Mouse (Mus musculus) embryonic stem cell, embryonic (primary cell): ENCODE measurements around the gene Tbc1d22a.

Experiments
- CTCF ChIA-PET, 4 experiments: fragments of 300-600 bp in 2 of 4; fragments of 350-600 bp in 2 of 4; sonication (Branson Sonifier 250); formaldehyde crosslinking; loops; one replicate each; lab custom pipeline; 2022; ENCODE audit warnings: inconsistent platforms in 2 of 4; lab: Charles Lee
- POLR2A ChIA-PET, 4 experiments: fragments of 300-600 bp in 2 of 4; fragments of 350-600 bp in 2 of 4; sonication (Branson Sonifier 250); formaldehyde crosslinking; loops; one replicate each; lab custom pipeline; 2022; ENCODE audit warnings: antibody characterized with exemption in 4 of 4, inconsistent platforms in 1 of 4; lab: Charles Lee

Tbc1d22a gene

DNA sequence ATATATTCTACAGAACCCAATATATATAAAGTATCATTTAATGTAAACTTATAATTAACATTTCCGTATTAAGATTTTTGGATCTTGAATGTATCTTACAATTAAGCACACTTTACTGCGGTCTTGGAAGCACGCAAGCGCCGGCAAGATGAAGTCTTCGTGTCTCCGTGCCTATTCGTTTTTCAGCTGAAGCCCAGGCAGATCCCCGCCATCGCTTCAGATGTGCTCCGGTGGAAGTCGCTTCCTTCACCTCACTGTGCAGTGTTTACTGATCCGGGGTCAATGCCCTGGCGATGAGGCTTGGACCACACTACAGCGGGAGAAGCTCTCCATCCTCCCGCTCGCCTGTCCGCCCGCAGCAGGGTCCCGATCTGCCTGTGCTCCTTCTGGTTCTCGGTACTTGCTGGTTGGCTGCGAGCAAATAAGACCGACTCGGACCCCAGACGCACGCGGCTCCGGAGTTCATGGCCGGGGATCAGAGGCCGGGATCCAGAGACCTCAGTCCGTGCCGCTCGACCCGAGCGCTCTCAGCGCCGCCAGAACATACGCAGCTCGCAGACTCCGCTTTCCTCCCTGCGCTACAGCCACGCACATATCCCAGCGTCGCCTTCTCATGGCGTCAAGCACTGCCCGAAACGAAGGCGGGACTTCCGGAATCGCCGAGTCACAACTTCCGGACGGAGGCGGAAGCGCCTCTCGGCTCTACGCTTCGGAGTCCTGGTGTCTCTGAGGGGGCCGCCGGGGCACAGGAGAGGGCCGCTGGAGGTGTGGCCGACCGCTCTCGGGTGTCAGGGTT is at the start of gene Tbc1d22a:
TSS of gene Tbc1d22a (plus strand) at position 707 of the 796 bp plus-strand sequence.
- ChIA-PET POLR2A (interaction anchor here in 3 of 4 experiments (0.8 to 4.0 kb wide), 20 partner anchors 8 to 382 kb away, joined by 3 to 33 read pairs (median 4); partner anchors contain the start of gene Ttc38 (in 1 of the 3)), CTCF (interaction anchor here (0.5 to 1.3 kb wide), 11 partner anchors 10 to 1304 kb away, joined by 3 to 9 read pairs (median 3); no protein-coding TSS in a partner anchor)

DNA sequence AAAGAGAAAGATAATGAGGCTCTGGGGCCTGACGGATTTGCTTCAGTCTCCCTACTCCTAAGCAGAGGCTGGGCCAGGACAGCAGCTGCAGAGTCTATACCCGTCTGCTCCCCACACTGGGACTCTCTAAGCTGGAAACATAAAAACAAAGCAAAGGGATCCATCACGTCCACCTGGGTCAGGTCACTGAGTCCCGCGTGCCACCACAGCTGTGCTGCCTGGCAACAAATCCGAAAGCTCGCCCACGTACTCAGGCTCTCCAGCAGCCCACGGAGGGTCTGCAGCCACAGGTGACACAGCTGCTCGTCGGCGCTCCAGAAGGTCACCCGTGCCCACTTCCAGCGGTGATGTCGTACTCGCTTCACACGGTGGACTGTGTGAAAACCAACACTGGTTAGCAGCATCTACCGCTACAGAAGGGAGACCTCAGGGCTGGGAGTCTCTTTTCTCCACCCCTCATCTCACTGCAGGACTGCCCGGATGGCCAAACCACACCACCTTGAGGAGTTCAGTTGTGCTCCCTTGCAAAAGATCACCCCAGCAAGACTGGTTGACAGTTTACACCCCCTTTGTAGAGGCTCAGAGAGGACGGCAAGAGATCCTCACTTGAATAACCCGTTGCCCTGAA is 49.4 kb upstream of the Tbc1d22a start:
- ChIA-PET POLR2A (interaction anchor here in 3 of 4 experiments (0.8 to 9.8 kb wide), 16 partner anchors 8 to 50 kb away, joined by 3 to 107 read pairs (median 8); partner anchors contain the start of genes Cerk (in 2 of the 3) and Tbc1d22a (in 1 of the 3)), CTCF (interaction anchor here in 2 of 4 experiments (0.5 to 0.8 kb wide), 4 partner anchors 286 to 868 kb away, joined by 3 to 17 read pairs (median 5); partner anchors contain the start of genes Cdpf1 (in 1 of the 2) and Trmu (in 1 of the 2))

DNA sequence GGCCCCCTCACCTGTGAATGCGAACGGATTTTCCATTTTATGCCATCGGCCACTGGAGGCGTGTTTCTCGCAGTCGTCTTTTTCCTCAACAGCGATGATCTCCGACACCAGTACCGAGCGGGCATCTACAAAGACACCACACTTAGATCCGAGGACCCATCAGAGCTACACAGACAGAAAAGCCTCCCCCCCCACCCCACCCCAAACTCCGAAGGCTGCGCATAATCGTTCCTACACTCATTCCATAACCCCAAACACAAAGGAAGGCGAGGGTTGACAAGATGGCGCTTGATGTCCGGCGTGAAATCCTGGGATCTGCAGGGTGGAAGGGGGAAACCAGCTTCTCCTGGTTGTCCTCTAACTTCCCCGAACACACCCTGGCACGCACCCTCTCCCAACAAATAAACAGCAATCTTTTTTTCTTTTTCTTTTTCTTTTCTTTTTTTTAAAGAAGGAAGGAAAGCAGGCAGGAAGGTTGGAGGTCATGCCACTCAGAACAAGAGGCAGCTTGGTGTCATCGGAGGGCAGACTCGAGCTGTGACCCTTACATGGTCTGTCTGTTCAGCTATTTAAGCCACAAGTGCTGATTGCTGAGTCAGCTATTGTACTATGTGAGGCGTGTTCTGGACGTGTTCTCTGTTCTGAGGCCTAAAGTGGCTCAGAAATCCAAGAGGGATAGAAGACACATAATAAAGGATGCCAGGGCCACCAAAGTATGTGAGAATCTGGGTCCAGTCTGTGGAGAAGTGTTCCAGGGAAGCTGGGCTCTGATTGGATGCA is 48.3 kb upstream of the Tbc1d22a start:
- POLR2A ChIA-PET = interaction anchor here in 2 of 4 experiments (0.7 to 9.8 kb wide), 29 partner anchors 7 to 134 kb away, joined by 3 to 107 read pairs (median 6); partner anchors contain the start of genes Cerk (in 2 of the 2), Gramd4 (in 1 of the 2) and Tbc1d22a (in 1 of the 2)

GRCm38 (mm10) chr15:86167032-86167655 is 47.1 kb upstream of the Tbc1d22a start:
- ChIA-PET CTCF (interaction anchor here (0.5 to 1.8 kb wide), 6 partner anchors 8 to 873 kb away, joined by 3 to 6 read pairs (median 4); no protein-coding TSS in a partner anchor), POLR2A (interaction anchor here in 2 of 4 experiments (0.8 to 9.8 kb wide), 23 partner anchors 8 to 163 kb away, joined by 3 to 107 read pairs (median 6); partner anchors contain the start of genes Cerk (in 1 of the 2) and Gramd4 (in 1 of the 2))

More for the DNA sequence above, 48.3 kb upstream of the Tbc1d22a start:
- CTCF ChIA-PET = interaction anchor here (0.6 to 1.7 kb wide), 8 partner anchors 13 to 359 kb away, joined by 3 to 6 read pairs (median 4); no protein-coding TSS in a partner anchor

DNA sequence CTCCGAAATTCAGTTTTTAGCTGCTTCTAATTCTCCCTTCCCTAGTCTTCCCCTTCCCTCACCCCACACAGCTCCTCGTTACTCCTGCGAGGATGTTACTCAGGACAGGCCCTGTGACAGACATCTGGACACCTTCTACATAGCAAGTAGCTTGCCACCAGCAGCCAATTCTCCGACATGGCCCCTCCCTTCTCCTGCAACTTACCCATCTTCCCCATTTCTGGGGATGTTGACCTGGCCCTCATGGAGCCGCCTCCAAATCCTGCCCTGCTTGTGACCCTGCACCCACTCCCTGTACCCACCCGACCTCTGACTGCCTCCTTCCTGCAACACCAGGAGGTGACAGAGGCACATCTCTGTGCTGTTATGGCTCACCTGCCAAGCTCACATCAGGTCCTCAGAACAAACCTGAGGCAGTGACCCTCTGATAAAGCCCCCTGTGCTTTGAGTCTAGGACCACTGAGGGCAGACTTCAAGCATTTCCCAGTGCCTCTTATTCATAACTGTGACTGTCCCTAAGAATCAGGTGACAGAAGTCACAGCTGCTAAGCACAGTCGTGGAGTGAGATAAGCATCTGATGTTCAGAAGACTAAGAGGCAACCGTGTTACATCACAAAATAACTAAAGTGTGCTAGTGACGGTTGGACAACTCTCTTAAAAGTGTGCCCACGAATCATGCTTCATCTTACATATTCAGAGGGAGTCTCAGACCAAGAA is 46.3 kb upstream of the Tbc1d22a start:
- ChIA-PET CTCF (interaction anchor here (0.5 to 2.1 kb wide), 9 partner anchors 9 to 874 kb away, joined by 3 to 6 read pairs (median 5); no protein-coding TSS in a partner anchor), POLR2A (interaction anchor here in 3 of 4 experiments (0.6 to 9.8 kb wide), 35 partner anchors 9 to 533 kb away, joined by 3 to 107 read pairs (median 5); partner anchors contain the start of genes Cerk (in 1 of the 3) and Tbc1d22a (in 1 of the 3))

GRCm38 (mm10) chr15:86168505-86168867 is 45.8 kb upstream of the Tbc1d22a start:
- POLR2A ChIA-PET = interaction anchor here in 3 of 4 experiments (0.6 to 9.8 kb wide), 34 partner anchors 9 to 534 kb away, joined by 3 to 107 read pairs (median 5); partner anchors contain the start of genes Cerk (in 2 of the 3), Celsr1 (in 1 of the 3) and Tbc1d22a (in 1 of the 3)
- CTCF ChIA-PET = interaction anchor here (0.5 to 2.1 kb wide), 11 partner anchors 9 to 328 kb away, joined by 3 to 6 read pairs (median 5); no protein-coding TSS in a partner anchor

GRCm38 (mm10) chr15:86168941-86169816 is 45.1 kb upstream of the Tbc1d22a start:
- CTCF ChIA-PET = interaction anchor here (0.5 to 2.1 kb wide), 11 partner anchors 10 to 329 kb away, joined by 3 to 6 read pairs (median 5); no protein-coding TSS in a partner anchor
- POLR2A ChIA-PET = interaction anchor here in 3 of 4 experiments (0.6 to 9.8 kb wide), 35 partner anchors 8 to 535 kb away, joined by 3 to 107 read pairs (median 5); partner anchors contain the start of genes Cerk (in 2 of the 3), Celsr1 (in 1 of the 3) and Tbc1d22a (in 1 of the 3)

GRCm38 (mm10) chr15:86169817-86170110 is 44.5 kb upstream of the Tbc1d22a start:
- ChIA-PET CTCF (interaction anchor here in 1 of 4 experiments (1.5 kb wide), 1 partner anchor 34 kb away, joined by 5 read pairs; no protein-coding TSS in a partner anchor), POLR2A (interaction anchor here in 3 of 4 experiments (0.6 to 9.8 kb wide), 13 partner anchors 12 to 44 kb away, joined by 3 to 107 read pairs (median 22); partner anchors contain the start of genes Cerk (in 1 of the 3) and Tbc1d22a (in 1 of the 3))

- ChIA-PET POLR2A (interaction anchor here in 2 of 4 experiments (0.8 to 9.8 kb wide), 7 partner anchors 12 to 372 kb away, joined by 3 to 107 read pairs (median 3); partner anchors contain the start of gene Cerk (in 1 of the 2)), CTCF (interaction anchor here in 1 of 4 experiments (0.8 kb wide), 2 partner anchors 15 to 32 kb away, joined by 3 to 4 read pairs; no protein-coding TSS in a partner anchor)
Observed at GRCm38 (mm10) chr15:86171316-86171715, 42.9 kb upstream of the Tbc1d22a start.

DNA sequence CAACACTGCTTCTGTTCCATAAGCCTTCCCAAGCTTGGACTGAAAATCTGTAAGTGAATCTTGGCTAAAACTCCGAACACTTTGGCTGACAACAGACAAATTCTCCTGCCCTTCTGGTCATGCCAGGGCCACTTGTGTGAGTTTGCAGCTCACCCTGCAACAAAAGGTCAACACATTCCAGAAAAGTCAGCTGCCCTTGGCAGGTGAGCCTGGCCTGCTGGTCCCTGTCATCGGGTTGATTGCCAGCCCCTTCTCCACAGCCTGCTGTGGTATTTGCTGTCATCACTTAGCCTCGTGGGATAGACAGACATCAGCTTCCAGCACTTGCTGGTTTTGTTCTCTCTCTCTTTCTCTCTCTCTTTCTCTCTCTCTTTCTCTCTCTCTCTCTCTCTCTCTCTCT is 42.1 kb upstream of the Tbc1d22a start:
- CTCF ChIA-PET = interaction anchor here in 1 of 4 experiments (0.8 kb wide), 1 partner anchor 14 kb away, joined by 4 read pairs; no protein-coding TSS in a partner anchor
- POLR2A ChIA-PET = interaction anchor here in 2 of 4 experiments (0.5 to 9.8 kb wide), 7 partner anchors 11 to 405 kb away, joined by 3 to 107 read pairs (median 3); partner anchors contain the start of gene Cerk (in 1 of the 2)

DNA sequence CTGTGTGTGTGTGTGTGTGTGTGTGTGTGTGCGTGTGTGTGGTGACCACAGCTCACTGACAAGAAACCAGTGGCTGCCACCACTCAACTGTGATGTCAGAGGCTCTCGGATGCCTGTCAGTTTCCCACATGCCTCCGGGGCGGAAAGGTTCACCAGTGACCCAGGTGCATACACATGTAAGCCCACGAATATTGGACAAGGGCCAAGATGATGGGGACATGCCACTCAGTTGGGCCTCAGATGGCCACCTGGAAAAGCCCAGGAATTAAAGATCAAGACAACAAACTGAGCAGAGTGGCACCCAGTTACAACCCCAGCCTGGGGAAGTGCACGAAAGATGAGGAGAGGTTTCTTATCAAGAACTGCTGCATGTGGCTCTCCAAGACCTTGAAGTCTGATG is 41.7 kb upstream of the Tbc1d22a start:
- POLR2A ChIA-PET = interaction anchor here in 2 of 4 experiments (0.8 to 9.8 kb wide), 9 partner anchors 7 to 32 kb away, joined by 3 to 107 read pairs (median 5); partner anchors contain the start of gene Cerk (in 1 of the 2)
- CTCF ChIA-PET = no interaction called here

GRCm38 (mm10) chr15:86173136-86173985 is 40.9 kb upstream of the Tbc1d22a start:
- ChIA-PET POLR2A (interaction anchor here (0.6 to 3.8 kb wide), 13 partner anchors 8 to 140 kb away, joined by 3 to 26 read pairs (median 4); partner anchors contain the start of genes Celsr1 (in 1 of the 4) and Cerk (in 1 of the 4)), CTCF (interaction anchor here in 3 of 4 experiments (0.6 to 1.5 kb wide), 8 partner anchors 9 to 260 kb away, joined by 3 to 6 read pairs (median 4); no protein-coding TSS in a partner anchor)

- ChIA-PET POLR2A (interaction anchor here in 3 of 4 experiments (0.5 to 2.6 kb wide), 8 partner anchors 9 to 806 kb away, joined by 3 to 9 read pairs (median 4); partner anchors contain the start of gene Cerk (in 1 of the 3)), CTCF (no interaction called here)
Observed at GRCm38 (mm10) chr15:86175253-86176050, 38.8 kb upstream of the Tbc1d22a start.
